Mouse (Mus musculus) gastrocnemius, postnatal 25 days (tissue): ENCODE measurements around the gene Gpx4. TPM values are rescaled to one million over a fixed set of nuclear protein-coding genes. Genes with fewer than 3 reads are reported as not detected.

ENCODE experiments used
- DNase-seq: peaks from one replicate; pipeline ENCODE4 v3.0.0; 2022
- total RNA-seq, 2 experiments: library from RNA; stranded (reverse); gene quantifications; 1 replicate in 1 of 2; 2 replicates in 1 of 2; pipeline ENCODE4 v1.2.3; 2021

The Gpx4 gene
- total RNA-seq, 2 experiments from 2014 or later, result 527 to 618 TPM

DNA sequence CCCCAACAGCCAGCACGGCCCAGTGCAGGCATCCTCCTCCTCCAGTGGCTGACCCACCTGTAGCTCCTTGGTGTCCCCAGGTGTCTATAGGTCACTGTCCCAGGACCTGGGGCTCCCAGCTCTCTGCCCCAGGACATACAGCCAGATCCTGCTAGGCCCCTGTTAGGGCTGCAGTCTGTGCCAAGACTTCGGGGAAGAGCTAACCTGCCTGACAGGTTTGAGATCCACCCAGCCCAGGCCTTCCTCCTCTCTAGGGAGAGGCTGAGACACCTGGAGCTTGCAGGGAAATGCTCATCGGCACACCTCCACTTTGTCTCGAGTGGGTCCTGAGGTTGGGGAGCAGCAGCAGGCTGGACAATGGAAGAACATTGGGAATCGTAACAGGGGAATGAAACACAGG lies 59.0 kb downstream of the Gpx4 start:
- no peak for DNase-seq

Other genes starting within 250 kb of the Gpx4 start
- gene Misp, start 226.2 kb upstream of the Gpx4 start, total RNA-seq, result under 1 TPM in 1 of 2 experiments, not detected in 1; 0.40 TPM
- gene Ptbp1, start 192.7 kb upstream of the Gpx4 start, total RNA-seq, result 10 to 100 TPM; 26.8 to 27.1 TPM
- gene Prtn3, start 172.7 kb upstream of the Gpx4 start, total RNA-seq, result under 1 TPM in 1 of 2 experiments, not detected in 1; 0.35 TPM
- gene Plppr3, start 172.5 kb upstream of the Gpx4 start, total RNA-seq, result under 1 TPM; 0.13 to 0.27 TPM
- not detected for gene Elane, start 160.9 kb upstream of the Gpx4 start, total RNA-seq
- 100 to 1,000 TPM in 1 of 2 experiments, 10 to 100 TPM in 1; 12.5 to 381 TPM for gene Cfd, start 156.3 kb upstream of the Gpx4 start, total RNA-seq
- gene Med16, start 138.2 kb upstream of the Gpx4 start, total RNA-seq, result 10 to 100 TPM; 29.2 to 34.4 TPM
- not detected for gene Gm26602, start 136.3 kb upstream of the Gpx4 start, total RNA-seq
- gene Kiss1r, start 130.2 kb upstream of the Gpx4 start, total RNA-seq, result under 1 TPM; 0.18 to 0.29 TPM
- gene R3hdm4, start 126.0 kb upstream of the Gpx4 start, total RNA-seq, result 100 to 1,000 TPM; 103 to 113 TPM
- gene Arid3a, start 120.1 kb upstream of the Gpx4 start, total RNA-seq, result 1 to 10 TPM; 2.4 to 2.8 TPM
- 10 to 100 TPM; 16.4 to 18.0 TPM for gene Wdr18, start 87.0 kb upstream of the Gpx4 start, total RNA-seq
- gene Grin3b, start 76.5 kb upstream of the Gpx4 start, total RNA-seq, result not detected
- gene Tmem259, start 62.8 kb upstream of the Gpx4 start, total RNA-seq, result 10 to 100 TPM; 70.1 to 80.6 TPM
- 1 to 10 TPM; 8.5 to 9.4 TPM for gene Cnn2, start 58.6 kb upstream of the Gpx4 start, total RNA-seq
- gene Abca7, start 50.7 kb upstream of the Gpx4 start, total RNA-seq, result 1 to 10 TPM; 4.9 to 5.7 TPM
- 1 to 10 TPM; 1.0 to 2.1 TPM for gene Arhgap45, start 30.5 kb upstream of the Gpx4 start, total RNA-seq
- gene Polr2e, start 7.4 kb upstream of the Gpx4 start, total RNA-seq, result 10 to 100 TPM; 43.2 to 45.5 TPM
- gene Sbno2, start 58.4 kb downstream of the Gpx4 start, total RNA-seq, result 1 to 10 TPM; 5.6 to 6.7 TPM
- gene Stk11, start 68.6 kb downstream of the Gpx4 start, total RNA-seq, result 100 to 1,000 TPM in 1 of 2 experiments, 10 to 100 TPM in 1; 99.8 to 120 TPM
- 100 to 1,000 TPM; 634 to 665 TPM for gene Atp5d, start 91.5 kb downstream of the Gpx4 start, total RNA-seq
- 1 to 10 TPM; 1.2 to 1.6 TPM for gene Cbarp, start 93.7 kb downstream of the Gpx4 start, total RNA-seq
- gene Midn, start 101.1 kb downstream of the Gpx4 start, total RNA-seq, result 10 to 100 TPM; 33.7 to 34.8 TPM
- gene Cirbp, start 118.8 kb downstream of the Gpx4 start, total RNA-seq, result 10 to 100 TPM; 17.3 to 21.4 TPM
- 1 to 10 TPM; 5.1 to 5.9 TPM for gene 1600002K03Rik, start 125.8 kb downstream of the Gpx4 start, total RNA-seq
- gene Efna2, start 132.3 kb downstream of the Gpx4 start, total RNA-seq, result under 1 TPM; 0.26 to 0.54 TPM
- 10 to 100 TPM; 14.5 to 14.8 TPM for gene Mum1, start 179.3 kb downstream of the Gpx4 start, total RNA-seq
- 100 to 1,000 TPM; 508 to 524 TPM for gene Ndufs7, start 202.0 kb downstream of the Gpx4 start, total RNA-seq
- gene Gamt, start 213.8 kb downstream of the Gpx4 start, total RNA-seq, result 10 to 100 TPM; 50.9 to 53.1 TPM
- 10 to 100 TPM; 40.1 to 43.6 TPM for gene Dazap1, start 214.3 kb downstream of the Gpx4 start, total RNA-seq
- gene Rps15, start 245.3 kb downstream of the Gpx4 start, total RNA-seq, result 100 to 1,000 TPM; 575 to 593 TPM
- under 1 TPM; 0.59 to 0.82 TPM for gene Apc2, start 248.8 kb downstream of the Gpx4 start, total RNA-seq